In genomic region chr11:52350924-52351323, GRCm38 (mm10) we compare ENCODE assay signal across 8 mouse cellular contexts. TPM values are rescaled to one million over a fixed set of nuclear protein-coding genes. Genes with fewer than 3 reads are reported as not detected.
DNase-seq lines count a peak whose midpoint lies in the region; ATAC-seq lines count a peak whose summit lies in the region.

No protein-coding gene starts in this region.

- H3K9ac ChIP-seq in kidney, embryonic 16.5 days (replicated peaks; ENCODE audit: low read length) = no peak overlapping the region

- H3K27ac ChIP-seq in kidney, embryonic 16.5 days (ENCODE audit: low read length) = no peak overlapping the region

- H3K4me2 ChIP-seq in kidney, embryonic 16.5 days (replicated peaks; ENCODE audit: low read depth, low read length) = no peak overlapping the region

- no peaks in the 10 kb centered on the region for H3K27me3 ChIP-seq in kidney, embryonic 16.5 days (ENCODE audit: insufficient read depth, low read length)
- H3K27me3 ChIP-seq in megakaryocyte, embryonic 14.5 days (replicated peaks) = no peaks in the 10 kb centered on the region

- H3K4me3 ChIP-seq in kidney, embryonic 16.5 days (ENCODE audit: low read length) = no peak overlapping the region
- H3K4me3 ChIP-seq in megakaryocyte, embryonic 14.5 days (replicated peaks) = peak overlapping the region; percentile 77

- no peaks in the 10 kb centered on the region for H3K9me3 ChIP-seq in kidney, embryonic 16.5 days (ENCODE audit: low read length)
- peaks cover 8% of the 10 kb centered on the region for H3K9me3 ChIP-seq in megakaryocyte, embryonic 14.5 days

- peak; percentile 23 to 39 for DNase-seq in urinary bladder, postnatal 36 days (ENCODE audit: low spot score in 2 of 2)
- DNase-seq in urinary bladder, postnatal 25 days (ENCODE audit: low spot score) = no peak
- DNase-seq in right cerebral cortex, postnatal 10 days (ENCODE audit: low spot score in 2 of 2) = no peak
- DNase-seq in right cerebral cortex, postnatal 25 days = no peak
- no peak for DNase-seq in layer of hippocampus, adult 18-20 months (ENCODE audit: low spot score in 2 of 2)

- ATAC-seq in erythroid progenitor cell, adult 5-6 weeks (replicated peaks; ENCODE audit: low FRiP score, poor library complexity, severe bottlenecking) = peak; percentile 88
- peak; percentile 18; the same call in 1 of the 2 replicates for ATAC-seq in kidney, embryonic 16.5 days (ENCODE audit: low FRiP score, low TSS enrichment)

- WGBS in kidney, embryonic 16.5 days = 2% methylated on average over 9 of the region's 9 CpGs

- H3K4me1 ChIP-seq in kidney, embryonic 16.5 days (ENCODE audit: insufficient read depth, low read length) = peaks cover 10% of the 10 kb centered on the region
- H3K4me1 ChIP-seq in megakaryocyte, embryonic 14.5 days = peaks cover 47% of the 10 kb centered on the region

- no peaks in the 10 kb centered on the region for H3K36me3 ChIP-seq in kidney, embryonic 16.5 days (ENCODE audit: insufficient read depth, low read length)
- no peaks in the 10 kb centered on the region for H3K36me3 ChIP-seq in megakaryocyte, embryonic 14.5 days (replicated peaks; ENCODE audit: low read length)

RNA-seq across cellular contexts. Expression of gene Vdac1, which starts 9.7 kb away (rescaled TPM):
- total RNA-seq in erythroid progenitor cell, adult 5-6 weeks (2015; ENCODE audit: low replicate concordance) = 36.9 and 45.4 TPM in 2 replicates
- 40.2 and 42.2 TPM in 2 replicates for total RNA-seq in erythroid progenitor cell, adult 5-6 weeks (2017; ENCODE audit: low replicate concordance)
- 407 and 427 TPM in 2 replicates for polyA plus RNA-seq in kidney, embryonic 16.5 days (2015; fragmentation: Nextera tagmentation; extraction: Ambion mirVana)
- polyA plus RNA-seq in megakaryocyte, embryonic 14.5 days (2012; ENCODE audit: insufficient read depth, low replicate concordance) = 11.2 and 27.3 TPM in 2 replicates
- total RNA-seq in layer of hippocampus, adult 18-20 months (2021) = 100 to 1,000 TPM; 522 to 543 TPM

RNA-seq across cellular contexts. Expression of gene 9530068E07Rik, which starts 45.3 kb away (rescaled TPM):
- 41.1 and 43.6 TPM in 2 replicates for total RNA-seq in erythroid progenitor cell, adult 5-6 weeks (2015; ENCODE audit: low replicate concordance)
- 9.4 and 23.9 TPM in 2 replicates for total RNA-seq in erythroid progenitor cell, adult 5-6 weeks (2017; ENCODE audit: low replicate concordance)
- 251 and 263 TPM in 2 replicates for polyA plus RNA-seq in kidney, embryonic 16.5 days (2015; fragmentation: Nextera tagmentation; extraction: Ambion mirVana)
- polyA plus RNA-seq in megakaryocyte, embryonic 14.5 days (2012; ENCODE audit: insufficient read depth, low replicate concordance) = 87.8 and 171 TPM in 2 replicates
- total RNA-seq in layer of hippocampus, adult 18-20 months (2021) = 10 to 100 TPM; 64.4 to 66.8 TPM

Comparison
In these comparisons a context has a peak if more than half of its experiments do, and no peak if none do; other contexts are left out.
1. DNase-seq: peak in urinary bladder, postnatal 36 days (2 of 2); none in urinary bladder, postnatal 25 days (single experiment), right cerebral cortex, postnatal 10 days (0 of 2), right cerebral cortex, postnatal 25 days (single experiment) and layer of hippocampus, adult 18-20 months (0 of 2).
2. RNA of gene Vdac1, which starts 9.7 kb away (total RNA-seq): 522 to 543 TPM in layer of hippocampus, adult 18-20 months; 36.9 to 45.4 TPM in erythroid progenitor cell, adult 5-6 weeks; every median in the first group is over 10 times any median in the second.